Mouse (Mus musculus) limb, embryonic 14.5 days (tissue): ENCODE data around the gene Fbxo6. TPM values are rescaled to one million over a fixed set of nuclear protein-coding genes. Genes with fewer than 3 reads are reported as not detected.
A peak's percentile ranks its signal among the peaks of the same experiment; 100 is the strongest.

Experiments used
- ATAC-seq: fragments of 200-750 bp; cut with Nextera tagmentation; 2 replicates; pipeline ENCODE4 v1.8.0; 2017; ENCODE audit warnings: low read depth, moderate number of reproducible peaks, moderate TSS enrichment; ENCODE audit not compliant: low FRiP score
- DNase-seq: peaks from one replicate; pipeline ENCODE4 v3.0.0-alpha.2; 2015; ENCODE audit warnings: low spot score
- H3K27ac ChIP-seq: fragments of 300-500 bp; sonication (generic); replicated peaks from 2 replicates; pipeline ENCODE4 v1.5.1; 2014; ENCODE audit warnings: low read depth, mild to moderate bottlenecking, low read length, moderate library complexity, mixed read lengths
- H3K27me3 ChIP-seq: fragments of 300-500 bp; sonication (generic); 2 replicates; pipeline ENCODE4 v1.6.1; 2014; ENCODE audit warnings: low read length, mixed read lengths; ENCODE audit not compliant: control insufficient read depth, insufficient read depth
- H3K36me3 ChIP-seq: fragments of 300-500 bp; sonication (generic); 2 replicates; pipeline ENCODE4 v1.6.1; 2014; ENCODE audit warnings: mild to moderate bottlenecking, low read length, moderate library complexity, mixed read lengths; ENCODE audit not compliant: control insufficient read depth, insufficient read depth
- H3K4me1 ChIP-seq: fragments of 300-500 bp; sonication (generic); 2 replicates; pipeline ENCODE4 v1.6.1; 2014; ENCODE audit warnings: antibody characterized with exemption, low read length, mixed read lengths; ENCODE audit not compliant: control insufficient read depth, insufficient read depth
- H3K4me2 ChIP-seq: fragments of 300-500 bp; sonication (generic); replicated peaks from 2 replicates; pipeline ENCODE4 v1.6.1; 2014; ENCODE audit warnings: low read depth, mild to moderate bottlenecking, low read length, moderate library complexity; ENCODE audit not compliant: severe bottlenecking
- H3K4me3 ChIP-seq: fragments of 300-500 bp; sonication (generic); replicated peaks from 2 replicates; pipeline ENCODE4 v1.5.1; 2014; ENCODE audit warnings: low read length
- H3K9ac ChIP-seq: fragments of 300-500 bp; sonication (generic); 2 replicates; pipeline ENCODE4 v1.6.1; 2014; ENCODE audit warnings: mild to moderate bottlenecking, low read depth, low read length, moderate library complexity; ENCODE audit not compliant: severe bottlenecking
- H3K9me3 ChIP-seq: fragments of 300-500 bp; sonication (generic); 2 replicates; pipeline ENCODE4 v1.6.1; 2016; ENCODE audit warnings: low read length; ENCODE audit not compliant: control insufficient read depth
- POLR2A ChIP-seq: fragments of 200-500 bp; IDR thresholded peaks from 2 replicates; pipeline ENCODE4 v1.8.0; 2012; ENCODE audit warnings: inconsistent platforms, mild to moderate bottlenecking, moderate library complexity, borderline replicate concordance; ENCODE audit not compliant: insufficient read depth, insufficient read length; ENCODE audit errors: extremely low read depth
- WGBS: fragments of 180-500 bp; shearing (Covaris S2); extraction: QIAGEN DNeasy Blood & Tissue Kit; methylation state at CpG from one replicate; pipeline ENCODE4 v1.1.7; 2014; 5-methylcytosine and 5-hydroxymethylcytosine counted together
- polyA plus RNA-seq, 2 experiments: library from polyadenylated mRNA; depleted of rRNA in 1 of 2; stranded (reverse) in 1 of 2; unstranded in 1 of 2; fragments of >200 nt; fragmentation: Nextera tagmentation in 1 of 2; extraction: Ambion mirVana in 1 of 2; gene quantifications; 2 replicates each; pipeline versions ENCODE4 v1.2.1 to v1.2.3; 2012 to 2014

The Fbxo6 gene
- polyA plus RNA-seq, 2 experiments: 12.4 to 16.4 TPM

DNA sequence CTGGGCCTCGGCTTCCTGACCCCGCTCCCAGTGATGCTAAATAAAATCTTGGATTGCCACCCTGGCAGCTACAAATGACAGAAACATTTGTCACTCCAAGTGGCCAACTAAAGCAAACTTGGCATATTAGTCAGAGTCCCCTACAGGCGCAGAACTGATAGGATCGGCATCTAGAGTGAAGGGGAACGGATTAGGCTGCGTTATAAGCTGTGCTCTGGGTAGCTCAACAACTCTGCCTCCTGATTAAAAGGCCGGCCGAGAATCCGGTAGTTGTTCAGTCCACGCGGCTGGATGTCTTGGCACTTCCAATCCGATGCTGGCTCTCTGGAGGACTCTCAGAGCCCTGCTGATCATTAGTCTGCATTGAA lies 22.5 kb upstream of the Fbxo6 start:
- 15% methylated on average over 12 of the region's 12 CpGs for whole genome bisulfite sequencing
- Histone ChIP-seq H3K27ac (no peak overlapping the region), H3K4me3 (no peak overlapping the region), H3K27me3 (peaks cover 65% of the 10 kb centered on the region), H3K4me1 (no peaks in the 10 kb centered on the region; the same call in 1 of the 2 replicates), H3K9ac (no peak overlapping the region), H3K4me2 (no peak overlapping the region), H3K9me3 (no peaks in the 10 kb centered on the region), H3K36me3 (no peaks in the 10 kb centered on the region)
- ATAC-seq: no peak
- TF ChIP-seq POLR2A: no peak
- DNase-seq: no peak

DNA sequence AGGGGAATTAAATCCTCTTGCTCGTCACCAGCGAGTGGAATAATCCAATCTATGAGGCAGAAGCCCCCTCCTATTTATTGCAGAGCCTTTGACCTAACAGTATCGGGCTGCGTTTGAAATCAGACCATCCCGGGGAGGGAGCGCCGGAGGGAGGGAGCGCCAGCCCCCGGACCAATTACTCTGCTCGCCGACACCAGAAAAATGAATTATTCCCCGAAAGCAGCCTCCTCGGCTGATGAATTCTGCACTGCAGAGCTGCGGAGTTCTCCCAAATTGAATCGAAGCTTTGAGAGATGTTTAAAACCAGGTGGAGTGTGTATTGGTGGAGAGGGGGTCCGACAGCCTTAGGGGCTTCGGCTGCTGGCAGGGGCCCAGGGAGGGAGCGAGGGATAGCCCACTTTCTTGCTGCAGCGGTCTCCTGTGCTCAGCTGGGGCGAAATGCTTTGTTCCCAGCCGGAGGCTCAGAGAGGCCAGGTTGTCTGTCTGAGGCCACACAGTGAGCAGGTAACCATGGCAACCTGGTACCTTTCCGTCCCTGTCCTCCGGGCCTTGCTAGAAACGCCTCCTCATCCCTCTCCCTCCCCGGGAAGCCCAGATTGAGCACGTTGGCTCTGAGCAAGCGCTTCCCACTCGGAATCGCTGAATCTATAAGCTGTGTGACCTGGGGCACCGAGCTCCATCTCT lies 22.0 kb upstream of the Fbxo6 start:
- DNase-seq (no peak), ATAC-seq (no peak)
- Histone ChIP-seq H3K4me1 (no peaks in the 10 kb centered on the region; the same call in 1 of the 2 replicates), H3K9me3 (no peaks in the 10 kb centered on the region), H3K4me2 (peak overlapping the region; percentile 19; the same call in 1 of the 2 replicates), H3K36me3 (no peaks in the 10 kb centered on the region), H3K4me3 (0 out of 2 replicates have a peak overlapping the region, but pooled peaks have one; percentile 4), H3K27ac (no peak overlapping the region), H3K9ac (no peak overlapping the region), H3K27me3 (peaks cover 67% of the 10 kb centered on the region)
- TF ChIP-seq POLR2A: no peak
- 2% methylated on average over 29 of the region's 30 CpGs for WGBS

DNA sequence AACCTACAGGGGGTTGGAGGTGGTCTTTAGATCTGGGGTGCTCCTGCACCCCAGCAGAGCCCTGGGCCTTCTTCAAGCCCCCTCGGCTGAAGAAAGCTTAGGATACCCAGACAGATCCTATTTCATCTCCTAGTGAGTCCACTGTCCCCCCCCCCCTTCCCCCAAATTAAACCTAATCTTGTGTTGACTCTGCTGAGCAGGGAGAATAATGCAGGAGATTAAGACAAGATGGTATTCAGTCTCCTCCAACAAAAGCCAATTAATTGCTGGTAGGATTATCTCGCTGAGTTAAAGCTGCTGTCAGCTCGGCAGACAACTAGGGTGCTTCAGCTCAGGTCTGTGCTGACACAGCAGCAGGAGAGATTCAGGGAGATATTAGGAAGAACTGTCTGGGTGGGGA lies 19.3 kb upstream of the Fbxo6 start:
- H3K36me3 ChIP-seq: no peaks in the 10 kb centered on the region
- ATAC-seq (no peak), DNase-seq (no peak)
- no peak overlapping the region for H3K9ac ChIP-seq
- H3K4me3 ChIP-seq: no peak overlapping the region
- TF ChIP-seq POLR2A: no peak
- 53% methylated on average over 3 of the region's 3 CpGs for WGBS
- no peaks in the 10 kb centered on the region for H3K9me3 ChIP-seq
- peaks cover 72% of the 10 kb centered on the region for H3K27me3 ChIP-seq
- H3K4me2 ChIP-seq: no peak overlapping the region
- H3K4me1 ChIP-seq: peaks cover 6% of the 10 kb centered on the region; the same call in 1 of the 2 replicates
- H3K27ac ChIP-seq: no peak overlapping the region

DNA sequence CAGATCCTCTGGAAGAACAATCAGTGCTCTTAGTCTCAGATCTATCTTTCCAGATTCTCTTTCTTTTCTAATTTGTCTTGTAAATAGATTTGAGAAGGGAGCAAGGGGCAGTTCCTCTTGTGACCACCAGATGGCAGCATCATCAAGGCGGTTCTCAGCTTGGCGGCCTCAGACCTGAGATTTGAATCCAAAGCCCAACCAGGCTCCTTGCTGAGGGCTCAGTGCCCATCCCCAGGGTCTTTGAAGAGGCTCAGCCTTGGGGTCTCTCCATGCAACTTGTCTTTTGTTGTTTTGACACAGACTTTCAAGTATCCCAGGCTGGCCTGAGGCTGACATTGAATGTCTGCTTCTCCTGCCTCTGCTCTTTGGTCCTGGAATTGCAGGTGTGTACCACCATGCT lies 18.9 kb upstream of the Fbxo6 start:
- no peak for TF ChIP-seq POLR2A
- Histone ChIP-seq H3K9ac (no peak overlapping the region), H3K4me3 (no peak overlapping the region), H3K4me1 (peaks cover 6% of the 10 kb centered on the region; the same call in 1 of the 2 replicates), H3K36me3 (no peaks in the 10 kb centered on the region), H3K9me3 (no peaks in the 10 kb centered on the region), H3K27ac (no peak overlapping the region), H3K4me2 (no peak overlapping the region), H3K27me3 (peaks cover 72% of the 10 kb centered on the region)
- ATAC-seq: no peak
- no peak for DNase-seq
- WGBS: 3% methylated on average over 2 of the region's 2 CpGs

DNA sequence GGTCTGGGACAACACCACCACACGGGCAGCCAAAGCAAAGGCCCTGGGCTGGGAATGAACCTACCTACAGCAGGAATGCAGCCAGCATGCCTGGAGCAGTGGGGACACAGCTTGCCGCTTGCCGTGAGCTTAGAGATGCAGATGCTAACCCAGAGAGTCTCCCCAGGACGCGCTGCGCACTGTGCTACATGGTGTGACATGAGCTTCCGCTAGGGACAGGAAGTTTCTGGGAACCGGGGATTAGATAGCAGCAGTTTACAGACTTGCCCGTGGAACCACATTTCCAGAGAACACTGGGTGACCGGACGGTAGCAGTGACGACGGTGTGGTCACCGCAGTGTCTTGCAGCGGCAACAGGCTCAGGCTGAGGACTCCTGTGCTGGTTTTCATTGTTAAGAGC lies 17.6 kb upstream of the Fbxo6 start:
- Histone ChIP-seq H3K9ac (no peak overlapping the region), H3K4me3 (no peak overlapping the region), H3K36me3 (no peaks in the 10 kb centered on the region), H3K27ac (no peak overlapping the region), H3K27me3 (peaks cover 72% of the 10 kb centered on the region), H3K4me2 (no peak overlapping the region), H3K9me3 (no peaks in the 10 kb centered on the region), H3K4me1 (peaks cover 6% of the 10 kb centered on the region; the same call in 1 of the 2 replicates)
- ATAC-seq (no peak), DNase-seq (no peak)
- 30% methylated on average over 15 of the region's 15 CpGs for WGBS
- no peak for TF ChIP-seq POLR2A
